In the genomic region with DNA sequence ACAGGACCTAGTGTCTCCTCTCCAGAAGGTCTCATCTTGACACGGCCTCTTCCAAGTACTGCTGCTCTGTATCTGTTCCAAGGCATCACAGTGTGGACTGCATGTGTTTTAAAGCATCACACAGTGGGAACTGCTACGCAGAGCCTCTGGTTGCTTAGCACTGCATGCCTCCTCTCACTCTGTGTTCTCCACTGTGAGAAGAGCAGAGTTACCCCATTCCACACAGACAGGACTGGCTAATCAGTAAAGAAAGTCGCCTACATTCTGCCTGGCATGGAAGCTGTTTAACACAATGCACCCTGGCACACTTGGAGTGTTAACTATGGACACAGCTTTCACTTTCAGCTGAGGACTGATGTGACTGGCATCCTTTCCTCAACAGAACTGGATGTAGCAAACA, we compare ENCODE assay signal across 25 mouse cellular contexts.
"Had no signal": no experiment of that assay in that cellular context is flagged by ENCODE, and none has a peak within 500 bp of the region (broad histone marks: within the 10 kb centered on the region; RNA-seq: fewer than 3 reads in every experiment).

No protein-coding gene starts in this region.

- H3K9me3 ChIP-seq: heart, embryonic 13.5 days; heart, embryonic 15.5 days; hindbrain, embryonic 13.5 days; kidney, embryonic 15.5 days; limb, embryonic 13.5 days; limb, embryonic 15.5 days; liver, embryonic 12.5 days had no signal

- H3K9ac ChIP-seq: heart, embryonic 13.5 days; heart, embryonic 15.5 days; kidney, embryonic 15.5 days; limb, embryonic 13.5 days; limb, embryonic 15.5 days; liver, embryonic 12.5 days; liver, embryonic 14.5 days had no signal

- ATAC-seq: hindbrain, embryonic 16.5 days; intestine, embryonic 16.5 days; liver, embryonic 12.5 days had no signal

- H3K27me3 ChIP-seq: heart, embryonic 13.5 days; heart, embryonic 15.5 days; hindbrain, embryonic 13.5 days; kidney, embryonic 15.5 days; limb, embryonic 13.5 days; limb, embryonic 15.5 days; liver, embryonic 12.5 days had no signal

- H3K4me1 ChIP-seq: kidney, embryonic 15.5 days had no signal

- DNase-seq: gastrocnemius, postnatal 14 days; gastrocnemius, postnatal 36 days; heart, adult 11 months; heart, adult 2 months; heart, postnatal 14 days; heart, postnatal 36 days; kidney, adult 11 months; kidney, adult 2 months; kidney, adult 9 months; kidney, postnatal 14 days; kidney, postnatal 36 days; layer of hippocampus, postnatal 36 days; left cerebral cortex, postnatal 4 days had no signal

- H3K27ac ChIP-seq: heart, adult 2 months; heart, embryonic 13.5 days; heart, embryonic 15.5 days; hindbrain, embryonic 13.5 days; kidney, embryonic 15.5 days; kidney, postnatal 0 days; limb, embryonic 13.5 days; limb, embryonic 15.5 days; liver, embryonic 12.5 days; liver, embryonic 14.5 days had no signal

- H3K4me3 ChIP-seq: heart, adult 2 months; heart, embryonic 13.5 days; heart, embryonic 15.5 days; hindbrain, embryonic 13.5 days; kidney, embryonic 15.5 days; limb, embryonic 13.5 days; limb, embryonic 15.5 days; liver, embryonic 12.5 days had no signal

- H3K4me2 ChIP-seq: heart, embryonic 11.5 days; heart, embryonic 13.5 days; heart, embryonic 15.5 days; hindbrain, embryonic 13.5 days; kidney, embryonic 15.5 days; limb, embryonic 13.5 days; limb, embryonic 15.5 days; liver, embryonic 12.5 days had no signal
